Mouse (Mus musculus): Measurements from ENCODE around the gene Nsun4. TPM values are rescaled to one million over a fixed set of nuclear protein-coding genes. Genes with fewer than 3 reads are reported as not detected.

Nsun4 gene
- total RNA-seq, 2 experiments from 2014 or later, result 8.5 to 9.1 TPM

- intact Hi-C loops (cut with DNase I), result no loop called here
- DNase-seq (ENCODE audit: low spot score in 2 of 2), result no peak
These were observed 64.3 kb downstream of the Nsun4 start for GRCm38 (mm10) chr4:115989382-115989781.

GRCm38 (mm10) chr4:115987858-115988530, 65.7 kb downstream of the Nsun4 start:
- no peak for DNase-seq (ENCODE audit: low spot score in 2 of 2)
- intact Hi-C loops (cut with DNase I), result no loop called here

GRCm38 (mm10) chr4:115987436-115987835, 66.2 kb downstream of the Nsun4 start:
- no peak for DNase-seq (ENCODE audit: low spot score in 2 of 2)
- intact Hi-C loops (cut with DNase I), result no loop called here

- intact Hi-C loops (cut with DNase I), result no loop called here
These were observed 68.7 kb downstream of the Nsun4 start for GRCm38 (mm10) chr4:115984967-115985366.

GRCm38 (mm10) chr4:115984111-115984510, 69.6 kb downstream of the Nsun4 start:
- intact Hi-C loops (cut with DNase I), result no loop called here
- DNase-seq (ENCODE audit: low spot score in 2 of 2), result peak; percentile 85 to 88

More at GRCm38 (mm10) chr4:115984967-115985366, 68.7 kb downstream of the Nsun4 start:
- DNase-seq (ENCODE audit: low spot score in 2 of 2), result no peak

Other genes starting within 250 kb of the Nsun4 start
- gene Mob3c, start 225.8 kb downstream of the Nsun4 start, total RNA-seq (2021), result 1 to 10 TPM; 3.1 TPM
- gene Mknk1, start 214.7 kb downstream of the Nsun4 start, total RNA-seq (2021), result 10 to 100 TPM; 40.0 to 45.7 TPM
- under 1 TPM; 0.17 to 0.64 TPM for gene Kncn, start 169.5 kb downstream of the Nsun4 start, total RNA-seq (2021)
- gene 6430628N08Rik, start 163.2 kb downstream of the Nsun4 start, total RNA-seq (2021), result under 1 TPM in 1 of 2 experiments, not detected in 1; 0.21 TPM
- gene Dmbx1, start 114.0 kb downstream of the Nsun4 start, total RNA-seq (2021), result under 1 TPM in 1 of 2 experiments, not detected in 1; 0.18 TPM
- 10 to 100 TPM; 86.6 to 90.7 TPM for gene Faah, start 36.0 kb downstream of the Nsun4 start, total RNA-seq (2021)
- 100 to 1,000 TPM; 434 to 435 TPM for gene Uqcrh, start 21.2 kb upstream of the Nsun4 start, total RNA-seq (2021)
- 10 to 100 TPM; 45.0 to 46.0 TPM for gene Lrrc41, start 21.4 kb upstream of the Nsun4 start, total RNA-seq (2021)
- under 1 TPM; 0.55 to 0.82 TPM for gene Rad54l, start 69.8 kb upstream of the Nsun4 start, total RNA-seq (2021)
- gene Pomgnt1, start 70.0 kb upstream of the Nsun4 start, total RNA-seq (2021), result 10 to 100 TPM; 69.3 to 71.5 TPM
- gene Lurap1, start 97.5 kb upstream of the Nsun4 start, total RNA-seq (2021), result 10 to 100 TPM; 23.3 to 29.5 TPM
- under 1 TPM in 1 of 2 experiments, not detected in 1; 0.47 TPM for gene Tspan1, start 113.7 kb upstream of the Nsun4 start, total RNA-seq (2021)
- gene 1700042G07Rik, start 119.5 kb upstream of the Nsun4 start, total RNA-seq (2021), result not detected
- 1 to 10 TPM in 1 of 2 experiments, not detected in 1; 2.0 TPM for gene Gm49337, start 119.5 kb upstream of the Nsun4 start, total RNA-seq (2021)
- 10 to 100 TPM; 39.6 to 46.0 TPM for gene Pik3r3, start 167.7 kb upstream of the Nsun4 start, total RNA-seq (2021)